Mouse (Mus musculus): ENCODE data around the gene Aff3. TPM values are rescaled to one million over a fixed set of nuclear protein-coding genes. Genes with fewer than 3 reads are reported as not detected.

The Aff3 gene
- total RNA-seq, 1 experiment: 1.7 TPM

DNA sequence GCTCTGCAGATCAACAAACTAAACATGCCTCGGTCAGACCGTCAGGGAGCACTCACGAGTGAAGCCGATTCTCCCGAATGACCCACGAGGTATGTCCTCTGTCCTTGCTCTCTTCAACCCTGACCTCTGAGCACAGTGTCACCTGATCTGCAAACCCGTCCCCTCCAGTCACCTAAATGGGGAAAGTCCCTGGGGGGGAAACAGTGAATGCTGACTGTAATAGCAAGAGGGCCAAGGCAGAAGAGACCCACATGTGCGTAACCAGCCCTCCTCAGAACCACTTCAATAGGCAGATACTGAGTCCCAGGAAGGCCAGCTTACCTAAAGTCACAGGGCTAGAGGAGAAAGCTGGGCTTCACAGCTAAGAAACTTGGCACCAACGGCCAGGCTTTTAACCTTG lies 82.4 kb downstream of the Aff3 start:
- Histone ChIP-seq H3K4me1 (ENCODE audit: control insufficient read depth in 2 of 2, insufficient read depth in 2 of 2, low read length in 2 of 2, poor library complexity in 1 of 2) (no peaks in the 10 kb centered on the region), H3K4me3 (ENCODE audit: insufficient read depth in 1 of 2, low read depth in 1 of 2, low read length in 2 of 2, poor library complexity in 1 of 2, severe bottlenecking in 1 of 2) (no peak overlapping the region), H3K9me3 (ENCODE audit: control insufficient read depth, insufficient read depth, low read depth, low read length) (no peaks in the 10 kb centered on the region), H3K36me3 (ENCODE audit: control insufficient read depth, insufficient read depth, low read length, poor library complexity, severe bottlenecking) (no peaks in the 10 kb centered on the region), H3K27ac (ENCODE audit: insufficient read depth, low read depth, low read length, poor library complexity, severe bottlenecking) (no peak overlapping the region), H3K9ac (ENCODE audit: insufficient read depth, low read depth, low read length, poor library complexity, severe bottlenecking) (no peak overlapping the region)
- TF ChIP-seq HCFC1 (IDR thresholded peaks at IDR 0.05; ENCODE audit: borderline replicate concordance, insufficient read depth, low read length) (no peak), ZC3H11A (IDR thresholded peaks at IDR 0.05; ENCODE audit: borderline replicate concordance, low read depth, low read length) (no peak), MAFK (IDR thresholded peaks at IDR 0.05; ENCODE audit: insufficient read depth, low read depth, low read length) (no peak), ZNF384 (IDR thresholded peaks at IDR 0.05; ENCODE audit: low read depth, low read length) (no peak), CHD2 (IDR thresholded peaks at IDR 0.05; ENCODE audit: low read depth, low read length) (no peak)
- DNase-seq (ENCODE audit: low read depth, low spot score): no peak
- in situ Hi-C loops (cut with MboI; ENCODE audit: low sequenced_read_pairs in 2 of 2, unreplicated experiment in 2 of 2): no loop called here

DNA sequence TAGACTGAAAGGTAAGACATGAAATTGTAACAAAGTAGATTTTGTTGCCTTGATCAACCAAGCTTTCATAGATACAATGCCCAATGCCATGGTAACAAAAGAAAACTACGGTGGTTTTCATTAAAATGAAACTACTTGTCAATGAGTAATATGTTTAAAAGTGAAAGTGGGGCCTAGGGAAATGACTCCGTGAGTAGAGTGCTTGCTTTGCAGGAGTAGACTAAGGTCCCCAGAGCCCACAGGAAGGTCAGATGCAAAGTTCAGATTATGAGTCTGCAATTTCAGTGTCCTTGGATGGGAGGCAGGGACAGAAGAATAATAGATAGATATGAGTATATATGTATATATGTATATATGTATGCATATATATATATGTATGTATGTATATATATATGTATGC lies 84.2 kb downstream of the Aff3 start:
- H3K9ac ChIP-seq (ENCODE audit: insufficient read depth, low read depth, low read length, poor library complexity, severe bottlenecking): no peak overlapping the region
- H3K4me3 ChIP-seq (ENCODE audit: insufficient read depth in 1 of 2, low read depth in 1 of 2, low read length in 2 of 2, poor library complexity in 1 of 2, severe bottlenecking in 1 of 2): no peak overlapping the region
- no peaks in the 10 kb centered on the region for H3K9me3 ChIP-seq (ENCODE audit: control insufficient read depth, insufficient read depth, low read depth, low read length)
- in situ Hi-C loops (cut with MboI; ENCODE audit: low sequenced_read_pairs in 2 of 2, unreplicated experiment in 2 of 2): no loop called here
- no peak for TF ChIP-seq ZC3H11A (IDR thresholded peaks at IDR 0.05; ENCODE audit: borderline replicate concordance, low read depth, low read length)
- no peak for DNase-seq (ENCODE audit: low read depth, low spot score)
- H3K4me1 ChIP-seq (ENCODE audit: control insufficient read depth in 2 of 2, insufficient read depth in 2 of 2, low read length in 2 of 2, poor library complexity in 1 of 2): no peaks in the 10 kb centered on the region
- no peak overlapping the region for H3K27ac ChIP-seq (ENCODE audit: insufficient read depth, low read depth, low read length, poor library complexity, severe bottlenecking)
- no peaks in the 10 kb centered on the region for H3K36me3 ChIP-seq (ENCODE audit: control insufficient read depth, insufficient read depth, low read length, poor library complexity, severe bottlenecking)

DNA sequence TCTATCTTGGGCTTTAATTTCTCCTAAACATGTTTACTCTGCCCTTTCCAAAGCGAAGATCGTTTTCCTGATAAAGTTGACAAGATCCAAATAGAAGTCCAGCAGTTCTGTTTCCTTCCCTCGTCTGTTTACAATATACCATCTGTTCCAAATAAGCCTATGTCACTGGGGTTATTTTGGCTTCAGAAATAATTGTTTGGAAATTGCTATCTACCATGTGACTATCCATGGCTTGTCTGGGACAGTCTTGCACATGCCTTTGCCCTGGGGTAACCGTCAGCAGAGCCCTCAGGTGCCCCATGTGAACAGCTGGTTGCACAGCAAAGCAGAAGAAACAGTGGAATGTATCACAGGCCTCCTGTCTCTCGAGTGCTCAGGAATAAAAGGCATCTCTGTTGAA lies 86.4 kb downstream of the Aff3 start:
- Histone ChIP-seq H3K4me3 (ENCODE audit: insufficient read depth in 1 of 2, low read depth in 1 of 2, low read length in 2 of 2, poor library complexity in 1 of 2, severe bottlenecking in 1 of 2) (no peak overlapping the region), H3K9me3 (ENCODE audit: control insufficient read depth, insufficient read depth, low read depth, low read length) (no peaks in the 10 kb centered on the region), H3K27ac (ENCODE audit: insufficient read depth, low read depth, low read length, poor library complexity, severe bottlenecking) (no peak overlapping the region), H3K36me3 (ENCODE audit: control insufficient read depth, insufficient read depth, low read length, poor library complexity, severe bottlenecking) (no peaks in the 10 kb centered on the region), H3K9ac (ENCODE audit: insufficient read depth, low read depth, low read length, poor library complexity, severe bottlenecking) (no peak overlapping the region), H3K4me1 (ENCODE audit: control insufficient read depth in 2 of 2, insufficient read depth in 2 of 2, low read length in 2 of 2, poor library complexity in 1 of 2) (no peaks in the 10 kb centered on the region)
- in situ Hi-C loops (cut with MboI; ENCODE audit: low sequenced_read_pairs in 2 of 2, unreplicated experiment in 2 of 2): no loop called here
- DNase-seq (ENCODE audit: low read depth, low spot score): no peak
- no peak for TF ChIP-seq ZNF384 (IDR thresholded peaks at IDR 0.05; ENCODE audit: low read depth, low read length)

DNA sequence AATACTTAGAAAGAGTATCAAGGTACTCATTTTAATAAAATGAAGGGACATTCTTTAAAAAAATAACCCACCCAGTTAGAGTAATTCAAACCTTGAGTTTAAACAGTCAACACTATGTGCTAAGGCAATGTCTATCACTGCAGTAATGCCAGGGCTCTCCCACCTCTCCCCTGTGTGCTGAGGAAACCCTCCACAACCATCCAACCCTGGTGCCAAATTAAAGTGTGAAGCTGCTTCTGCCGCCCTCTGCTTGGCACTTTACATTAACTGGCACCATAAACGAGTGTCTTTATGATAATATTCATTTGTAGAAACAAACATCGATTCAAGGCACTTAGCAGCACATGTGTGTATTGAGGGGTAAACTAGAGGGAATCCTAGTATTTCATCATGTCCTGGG lies 97.0 kb downstream of the Aff3 start:
- in situ Hi-C loops (cut with MboI; ENCODE audit: low sequenced_read_pairs in 2 of 2, unreplicated experiment in 2 of 2): no loop called here
- H3K4me1 ChIP-seq (ENCODE audit: control insufficient read depth in 2 of 2, insufficient read depth in 2 of 2, low read length in 2 of 2, poor library complexity in 1 of 2): no peaks in the 10 kb centered on the region
- H3K9me3 ChIP-seq (ENCODE audit: control insufficient read depth, insufficient read depth, low read depth, low read length): no peaks in the 10 kb centered on the region
- no peak overlapping the region for H3K4me3 ChIP-seq (ENCODE audit: insufficient read depth in 1 of 2, low read depth in 1 of 2, low read length in 2 of 2, poor library complexity in 1 of 2, severe bottlenecking in 1 of 2)
- no peaks in the 10 kb centered on the region for H3K36me3 ChIP-seq (ENCODE audit: control insufficient read depth, insufficient read depth, low read length, poor library complexity, severe bottlenecking)
- TF ChIP-seq HCFC1 (IDR thresholded peaks at IDR 0.05; ENCODE audit: borderline replicate concordance, insufficient read depth, low read length) (no peak), CHD2 (IDR thresholded peaks at IDR 0.05; ENCODE audit: low read depth, low read length) (no peak), ZC3H11A (IDR thresholded peaks at IDR 0.05; ENCODE audit: borderline replicate concordance, low read depth, low read length) (no peak), MAFK (IDR thresholded peaks at IDR 0.05; ENCODE audit: insufficient read depth, low read depth, low read length) (no peak), ZNF384 (IDR thresholded peaks at IDR 0.05; ENCODE audit: low read depth, low read length) (no peak)
- no peak overlapping the region for H3K9ac ChIP-seq (ENCODE audit: insufficient read depth, low read depth, low read length, poor library complexity, severe bottlenecking)
- no peak for DNase-seq (ENCODE audit: low read depth, low spot score)
- no peak overlapping the region for H3K27ac ChIP-seq (ENCODE audit: insufficient read depth, low read depth, low read length, poor library complexity, severe bottlenecking)

DNA sequence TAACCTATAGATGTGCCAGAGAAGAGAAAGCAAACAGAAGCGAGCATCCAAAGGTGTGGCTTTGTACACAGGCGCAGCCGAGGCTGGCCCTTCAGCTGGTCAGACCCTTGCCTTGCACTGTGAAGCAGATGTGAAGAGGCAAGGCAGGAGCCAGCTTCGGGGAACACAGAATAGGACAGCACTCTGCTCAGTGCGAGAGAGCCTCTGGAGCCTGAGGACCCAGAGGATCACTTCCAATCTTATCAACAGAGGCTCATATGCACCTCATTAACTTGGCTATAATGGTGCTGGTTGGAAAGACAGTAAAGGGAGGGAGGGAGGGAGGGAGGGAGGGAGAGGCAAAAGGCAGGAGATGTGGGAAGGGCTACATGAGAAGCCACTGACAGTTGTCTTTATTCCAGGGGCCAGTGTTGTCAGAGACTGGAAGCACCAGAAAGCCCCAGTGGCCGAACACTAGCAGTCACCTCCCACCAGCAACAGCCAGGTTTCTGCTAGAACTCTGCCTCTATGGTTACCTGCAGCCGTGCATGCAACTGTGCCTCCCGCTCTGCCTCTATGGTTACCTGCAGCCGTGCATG lies 98.6 kb downstream of the Aff3 start:
- no peak overlapping the region for H3K4me3 ChIP-seq (ENCODE audit: insufficient read depth in 1 of 2, low read depth in 1 of 2, low read length in 2 of 2, poor library complexity in 1 of 2, severe bottlenecking in 1 of 2)
- no peak for DNase-seq (ENCODE audit: low read depth, low spot score)
- no peaks in the 10 kb centered on the region for H3K36me3 ChIP-seq (ENCODE audit: control insufficient read depth, insufficient read depth, low read length, poor library complexity, severe bottlenecking)
- peaks cover 0 to 2% of the 10 kb centered on the region in 2 experiments; a peak in 1 of 4 replicates for H3K4me1 ChIP-seq (ENCODE audit: control insufficient read depth in 2 of 2, insufficient read depth in 2 of 2, low read length in 2 of 2, poor library complexity in 1 of 2)
- no peaks in the 10 kb centered on the region for H3K9me3 ChIP-seq (ENCODE audit: control insufficient read depth, insufficient read depth, low read depth, low read length)
- in situ Hi-C loops (cut with MboI; ENCODE audit: low sequenced_read_pairs in 2 of 2, unreplicated experiment in 2 of 2): no loop called here
- H3K9ac ChIP-seq (ENCODE audit: insufficient read depth, low read depth, low read length, poor library complexity, severe bottlenecking): no peak overlapping the region
- no peak for TF ChIP-seq HCFC1 (IDR thresholded peaks at IDR 0.05; ENCODE audit: borderline replicate concordance, insufficient read depth, low read length)
- no peak for TF ChIP-seq ZC3H11A (IDR thresholded peaks at IDR 0.05; ENCODE audit: borderline replicate concordance, low read depth, low read length)
- TF ChIP-seq CHD2 (IDR thresholded peaks at IDR 0.05; ENCODE audit: low read depth, low read length): no peak
- no peak for TF ChIP-seq MAFK (IDR thresholded peaks at IDR 0.05; ENCODE audit: insufficient read depth, low read depth, low read length)
- TF ChIP-seq ZNF384 (IDR thresholded peaks at IDR 0.05; ENCODE audit: low read depth, low read length): no peak
- H3K27ac ChIP-seq (ENCODE audit: insufficient read depth, low read depth, low read length, poor library complexity, severe bottlenecking): no peak overlapping the region
